Mouse (Mus musculus) hindbrain, embryonic 15.5 days (tissue): ENCODE measurements around the gene Synpr. TPM values are rescaled to one million over a fixed set of nuclear protein-coding genes. Genes with fewer than 3 reads are reported as not detected.

Source experiments
- ATAC-seq: fragments of 200-750 bp; cut with Nextera tagmentation; 2 replicates; pipeline ENCODE4 v1.8.0; 2017; ENCODE audit warnings: low read depth, moderate number of reproducible peaks, moderate TSS enrichment; ENCODE audit not compliant: low FRiP score
- H3K27ac ChIP-seq: fragments of 300-500 bp; sonication (generic); replicated peaks from 2 replicates; pipeline ENCODE4 v1.5.1; 2015; ENCODE audit warnings: mild to moderate bottlenecking, inconsistent platforms
- H3K27me3 ChIP-seq: fragments of 300-500 bp; sonication (generic); 2 replicates; pipeline ENCODE4 v1.6.1; 2015; ENCODE audit warnings: control low read depth, inconsistent platforms
- H3K36me3 ChIP-seq: fragments of 300-500 bp; sonication (generic); 2 replicates; pipeline ENCODE4 v1.6.1; 2015; ENCODE audit warnings: control low read depth, inconsistent platforms
- H3K4me1 ChIP-seq: fragments of 300-500 bp; sonication (generic); replicated peaks from 2 replicates; pipeline ENCODE4 v1.6.1; 2015; ENCODE audit warnings: control low read depth, inconsistent platforms
- H3K4me2 ChIP-seq: fragments of 300-500 bp; sonication (generic); 2 replicates; pipeline ENCODE4 v1.6.1; 2015; ENCODE audit warnings: moderate library complexity, mild to moderate bottlenecking, inconsistent platforms
- H3K4me3 ChIP-seq: fragments of 300-500 bp; sonication (generic); 2 replicates; pipeline ENCODE4 v1.5.1; 2015; ENCODE audit warnings: mild to moderate bottlenecking, inconsistent platforms
- H3K9ac ChIP-seq: fragments of 300-500 bp; sonication (generic); 2 replicates; pipeline ENCODE4 v1.6.1; 2015; ENCODE audit warnings: inconsistent platforms
- H3K9me3 ChIP-seq: fragments of 300-500 bp; sonication (generic); 2 replicates; pipeline ENCODE4 v1.6.1; 2016; ENCODE audit warnings: control low read depth, inconsistent platforms
- WGBS: fragments of 180-500 bp; shearing (Covaris S2); methylation state at CpG from one replicate; pipeline ENCODE4 v1.1.7; 2015; 5-methylcytosine and 5-hydroxymethylcytosine counted together
- polyA plus RNA-seq: library from polyadenylated mRNA; unstranded; fragments of >200 nt; fragmentation: Nextera tagmentation; extraction: Ambion mirVana; gene quantifications from 2 replicates; pipeline ENCODE4 v1.2.1, GENCODE M21; 2015

Gene Synpr
- polyA plus RNA-seq, 1 experiment from 2014 or later: 44.9 TPM

GRCm38 (mm10) chr14:13567250-13567649 lies 282.7 kb downstream of the Synpr start:
- Histone ChIP-seq H3K36me3 (no peaks in the 10 kb centered on the region), H3K4me3 (no peak overlapping the region), H3K4me2 (no peak overlapping the region), H3K4me1 (no peaks in the 10 kb centered on the region), H3K27me3 (no peaks in the 10 kb centered on the region), H3K27ac (no peak overlapping the region), H3K9me3 (no peaks in the 10 kb centered on the region), H3K9ac (no peak overlapping the region)
- WGBS: 80% methylated on average over 1 of the region's 1 CpGs
- no peak for ATAC-seq

- H3K27ac ChIP-seq: no peak overlapping the region
- no peak overlapping the region for H3K4me2 ChIP-seq
- no peaks in the 10 kb centered on the region for H3K36me3 ChIP-seq
- no peak for ATAC-seq
- no peaks in the 10 kb centered on the region for H3K27me3 ChIP-seq
- no peak overlapping the region for H3K4me3 ChIP-seq
- no peak overlapping the region for H3K9ac ChIP-seq
- no peaks in the 10 kb centered on the region for H3K9me3 ChIP-seq
- WGBS: 89% methylated on average over 2 of the region's 2 CpGs
- H3K4me1 ChIP-seq: no peaks in the 10 kb centered on the region
Measured at GRCm38 (mm10) chr14:13567996-13568395, 283.4 kb downstream of the Synpr start.

GRCm38 (mm10) chr14:13571941-13572340 lies 287.4 kb downstream of the Synpr start:
- Histone ChIP-seq H3K27ac (no peak overlapping the region), H3K4me2 (no peak overlapping the region), H3K27me3 (no peaks in the 10 kb centered on the region), H3K36me3 (no peaks in the 10 kb centered on the region), H3K9ac (no peak overlapping the region), H3K4me1 (no peaks in the 10 kb centered on the region), H3K4me3 (no peak overlapping the region), H3K9me3 (no peaks in the 10 kb centered on the region)
- no peak for ATAC-seq

- Histone ChIP-seq H3K4me3 (no peak overlapping the region), H3K4me2 (no peak overlapping the region)
- WGBS: 37% methylated on average over 1 of the region's 1 CpGs
Measured at GRCm38 (mm10) chr14:13572530-13572929, 287.9 kb downstream of the Synpr start.

GRCm38 (mm10) chr14:13578101-13578500 lies 293.5 kb downstream of the Synpr start:
- Histone ChIP-seq H3K9ac (no peak overlapping the region), H3K27ac (no peak overlapping the region), H3K4me1 (no peaks in the 10 kb centered on the region), H3K4me2 (no peak overlapping the region), H3K9me3 (no peaks in the 10 kb centered on the region), H3K27me3 (no peaks in the 10 kb centered on the region), H3K4me3 (no peak overlapping the region), H3K36me3 (no peaks in the 10 kb centered on the region)
- WGBS: 92% methylated on average over 2 of the region's 2 CpGs
- ATAC-seq: no peak

More at GRCm38 (mm10) chr14:13572530-13572929, 287.9 kb downstream of the Synpr start:
- no peak overlapping the region for H3K27ac ChIP-seq
- H3K9me3 ChIP-seq: no peaks in the 10 kb centered on the region
- H3K9ac ChIP-seq: no peak overlapping the region
- no peaks in the 10 kb centered on the region for H3K27me3 ChIP-seq
- ATAC-seq: no peak
- no peaks in the 10 kb centered on the region for H3K4me1 ChIP-seq
- no peaks in the 10 kb centered on the region for H3K36me3 ChIP-seq

GRCm38 (mm10) chr14:13578744-13579143 lies 294.2 kb downstream of the Synpr start:
- H3K9me3 ChIP-seq: no peaks in the 10 kb centered on the region
- H3K4me3 ChIP-seq: no peak overlapping the region
- H3K27ac ChIP-seq: no peak overlapping the region
- ATAC-seq: no peak
- 83% methylated on average over 1 of the region's 1 CpGs for WGBS
- no peaks in the 10 kb centered on the region for H3K27me3 ChIP-seq
- H3K4me2 ChIP-seq: no peak overlapping the region
- no peak overlapping the region for H3K9ac ChIP-seq
- no peaks in the 10 kb centered on the region for H3K4me1 ChIP-seq
- no peaks in the 10 kb centered on the region for H3K36me3 ChIP-seq

- 92% methylated on average over 2 of the region's 2 CpGs for WGBS
- H3K27me3 ChIP-seq: no peaks in the 10 kb centered on the region
- ATAC-seq: no peak
- H3K4me1 ChIP-seq: no peaks in the 10 kb centered on the region
- H3K27ac ChIP-seq: no peak overlapping the region
- no peaks in the 10 kb centered on the region for H3K9me3 ChIP-seq
- no peak overlapping the region for H3K9ac ChIP-seq
- H3K4me3 ChIP-seq: no peak overlapping the region
- no peak overlapping the region for H3K4me2 ChIP-seq
- H3K36me3 ChIP-seq: no peaks in the 10 kb centered on the region
Measured at GRCm38 (mm10) chr14:13593321-13593940, 308.9 kb downstream of the Synpr start.

- no peaks in the 10 kb centered on the region for H3K36me3 ChIP-seq
- no peak for ATAC-seq
- no peak overlapping the region for H3K27ac ChIP-seq
- H3K9ac ChIP-seq: no peak overlapping the region
- no peak overlapping the region for H3K4me2 ChIP-seq
- no peaks in the 10 kb centered on the region for H3K9me3 ChIP-seq
- H3K4me1 ChIP-seq: no peaks in the 10 kb centered on the region
- WGBS: 66% methylated on average over 6 of the region's 6 CpGs
- no peak overlapping the region for H3K4me3 ChIP-seq
- H3K27me3 ChIP-seq: no peaks in the 10 kb centered on the region
Measured at GRCm38 (mm10) chr14:13596251-13596650, 311.7 kb downstream of the Synpr start.

GRCm38 (mm10) chr14:13597204-13597603 lies 312.6 kb downstream of the Synpr start:
- H3K9me3 ChIP-seq: no peaks in the 10 kb centered on the region
- H3K27me3 ChIP-seq: no peaks in the 10 kb centered on the region
- H3K27ac ChIP-seq: no peak overlapping the region
- H3K4me1 ChIP-seq: no peaks in the 10 kb centered on the region
- no peaks in the 10 kb centered on the region for H3K36me3 ChIP-seq
- no peak overlapping the region for H3K9ac ChIP-seq
- no peak overlapping the region for H3K4me2 ChIP-seq
- 95% methylated on average over 2 of the region's 2 CpGs for WGBS
- ATAC-seq: no peak
- H3K4me3 ChIP-seq: no peak overlapping the region

GRCm38 (mm10) chr14:13620531-13620930 lies 336.0 kb downstream of the Synpr start:
- no peak overlapping the region for H3K4me3 ChIP-seq
- H3K36me3 ChIP-seq: no peaks in the 10 kb centered on the region
- no peak for ATAC-seq
- H3K9me3 ChIP-seq: no peaks in the 10 kb centered on the region
- no peaks in the 10 kb centered on the region for H3K27me3 ChIP-seq
- no peak overlapping the region for H3K9ac ChIP-seq
- no peak overlapping the region for H3K4me2 ChIP-seq
- no peaks in the 10 kb centered on the region for H3K4me1 ChIP-seq
- no peak overlapping the region for H3K27ac ChIP-seq
- WGBS: 52% methylated on average over 2 of the region's 2 CpGs

GRCm38 (mm10) chr14:13649865-13650264 lies 365.3 kb downstream of the Synpr start:
- WGBS: 96% methylated on average over 1 of the region's 1 CpGs
- ATAC-seq: no peak
- H3K27me3 ChIP-seq: no peaks in the 10 kb centered on the region
- no peaks in the 10 kb centered on the region for H3K9me3 ChIP-seq
- no peaks in the 10 kb centered on the region for H3K36me3 ChIP-seq
- no peak overlapping the region for H3K4me2 ChIP-seq
- H3K9ac ChIP-seq: no peak overlapping the region
- H3K4me1 ChIP-seq: 0 out of 2 replicates have a peak, but pooled peaks cover 10% of the 10 kb centered on the region
- no peak overlapping the region for H3K4me3 ChIP-seq
- no peak overlapping the region for H3K27ac ChIP-seq

- H3K27me3 ChIP-seq: no peaks in the 10 kb centered on the region
- no peak overlapping the region for H3K4me2 ChIP-seq
- H3K9ac ChIP-seq: no peak overlapping the region
- WGBS: 70% methylated on average over 1 of the region's 1 CpGs
- H3K36me3 ChIP-seq: no peaks in the 10 kb centered on the region
- H3K4me1 ChIP-seq: 0 out of 2 replicates have a peak, but pooled peaks cover 10% of the 10 kb centered on the region
- no peaks in the 10 kb centered on the region for H3K9me3 ChIP-seq
- no peak overlapping the region for H3K4me3 ChIP-seq
- peak overlapping the region; percentile 25; the same call in 1 of the 2 replicates for H3K27ac ChIP-seq
- ATAC-seq: no peak
Measured at GRCm38 (mm10) chr14:13651039-13651438, 366.5 kb downstream of the Synpr start.
